Mouse (Mus musculus): ENCODE results near the gene Rrp8. TPM values are rescaled to one million over a fixed set of nuclear protein-coding genes. Genes with fewer than 3 reads are reported as not detected.

Rrp8 gene
- 5.2 and 11.2 TPM in 2 replicates for total RNA-seq (2023)

DNA sequence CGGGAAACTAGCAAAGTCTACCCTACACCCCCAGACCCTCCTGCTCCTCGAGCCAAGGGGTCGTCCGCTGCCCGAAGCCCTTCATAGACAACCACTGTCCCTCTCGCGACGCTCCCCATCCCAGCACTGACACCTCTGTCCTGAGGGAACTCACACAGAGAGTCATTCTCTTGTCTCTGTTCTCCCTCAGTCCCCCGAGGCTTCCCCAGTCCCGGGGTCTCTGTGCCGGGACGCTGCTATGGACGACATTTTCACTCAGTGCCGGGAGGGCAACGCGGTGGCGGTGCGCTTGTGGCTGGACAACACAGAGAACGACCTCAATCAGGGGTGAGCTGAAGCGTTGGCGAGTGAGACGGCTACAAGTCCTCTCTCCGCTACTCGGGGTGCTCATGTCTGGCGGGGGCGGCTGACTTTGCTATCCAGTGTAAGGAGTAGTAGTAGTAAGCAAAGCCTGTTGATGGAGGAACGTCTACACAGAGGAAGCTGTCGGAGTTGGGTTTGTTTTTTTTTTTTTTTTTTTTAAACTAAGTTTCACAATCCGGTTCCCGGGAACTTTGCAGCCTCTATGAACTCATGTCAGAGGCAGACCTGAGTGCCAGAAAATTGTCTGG, at the start of gene Rrp8:
Rrp8 (minus strand) TSS at position 475 of the 611 bp plus-strand sequence.

DNA sequence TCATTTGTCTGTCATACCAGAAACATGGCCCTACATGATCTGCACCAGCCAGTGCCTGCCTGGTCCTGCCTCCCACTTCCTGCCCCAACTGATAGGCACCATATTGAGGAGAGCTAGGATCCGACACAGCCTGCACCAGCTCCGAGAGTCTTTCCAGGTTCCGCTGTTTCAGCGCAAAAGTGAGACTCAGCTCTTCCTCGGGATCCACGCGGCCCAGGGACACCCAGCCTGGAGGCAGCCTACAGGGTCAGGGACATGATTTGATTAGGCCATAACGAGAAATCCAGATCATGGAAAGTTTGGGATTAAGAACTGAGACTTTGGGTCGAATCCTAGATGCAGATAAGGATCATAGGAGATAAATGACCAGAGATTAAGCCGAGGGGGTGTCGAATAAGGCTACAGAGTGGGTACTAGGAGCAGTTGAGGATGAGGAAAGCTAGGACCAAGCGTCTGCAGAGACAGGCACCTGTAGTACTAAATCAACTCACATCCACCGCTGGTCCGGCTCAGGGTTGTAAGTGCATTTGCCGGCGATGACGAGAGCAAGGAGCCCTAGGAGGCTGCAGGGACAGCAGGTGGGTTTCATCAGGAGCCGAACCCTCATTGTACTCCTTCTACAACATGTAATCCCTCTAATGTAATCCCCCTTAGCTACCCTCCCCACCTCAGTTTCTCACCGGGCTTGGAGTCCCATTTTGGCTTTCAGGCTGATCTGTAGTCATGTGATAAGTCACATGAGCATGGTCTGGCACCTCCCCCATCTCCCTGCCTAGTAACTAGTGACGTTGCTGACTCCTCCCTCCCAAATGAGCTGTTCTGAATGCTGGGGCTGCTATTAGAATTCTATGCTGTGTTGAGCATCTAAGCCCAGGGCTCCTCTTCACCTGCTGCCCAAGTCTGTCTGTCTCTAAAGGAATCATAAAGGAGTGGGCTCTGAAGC, 14.6 kb upstream of the Rrp8 start, which contains the start of gene Tpp1:
Tpp1 (minus strand) TSS at position 745 of the 943 bp plus-strand sequence.

DNA sequence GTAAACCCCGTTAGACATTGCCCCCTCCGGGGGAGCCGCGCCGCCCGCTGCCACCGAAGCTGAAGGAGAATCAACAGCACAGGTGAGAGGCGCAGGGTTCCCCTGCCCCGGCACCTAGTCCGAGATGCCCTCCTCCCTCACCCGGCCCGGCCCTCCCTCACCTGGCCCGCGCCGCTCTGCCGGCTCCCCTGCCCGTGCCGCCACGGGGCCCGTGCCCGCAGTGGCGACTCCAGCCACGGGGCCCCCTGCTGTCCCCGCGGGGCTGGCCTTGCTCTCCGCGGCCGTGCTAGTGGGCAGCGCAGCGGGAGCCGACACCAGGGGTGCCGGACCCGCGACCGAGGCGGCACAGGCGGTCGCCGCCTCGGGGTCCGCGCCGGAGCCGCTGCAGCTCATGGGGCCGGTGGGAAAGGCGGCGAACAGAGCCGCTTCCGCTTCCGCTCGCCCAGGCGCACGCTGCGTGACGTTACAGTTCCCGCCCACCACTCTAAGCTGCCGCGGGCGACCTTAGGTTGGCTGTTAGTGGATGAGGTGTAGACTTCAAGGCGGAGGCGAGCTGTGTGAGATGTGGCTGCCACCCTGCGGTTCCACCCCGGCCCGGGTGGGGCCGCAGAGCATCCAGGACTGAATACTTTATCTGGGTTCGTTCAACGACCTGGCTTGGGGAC, 6.9 kb upstream of the Rrp8 start, which contains the start of gene Taf10:
Taf10 (minus strand) TSS at position 436 of the 665 bp plus-strand sequence.

DNA sequence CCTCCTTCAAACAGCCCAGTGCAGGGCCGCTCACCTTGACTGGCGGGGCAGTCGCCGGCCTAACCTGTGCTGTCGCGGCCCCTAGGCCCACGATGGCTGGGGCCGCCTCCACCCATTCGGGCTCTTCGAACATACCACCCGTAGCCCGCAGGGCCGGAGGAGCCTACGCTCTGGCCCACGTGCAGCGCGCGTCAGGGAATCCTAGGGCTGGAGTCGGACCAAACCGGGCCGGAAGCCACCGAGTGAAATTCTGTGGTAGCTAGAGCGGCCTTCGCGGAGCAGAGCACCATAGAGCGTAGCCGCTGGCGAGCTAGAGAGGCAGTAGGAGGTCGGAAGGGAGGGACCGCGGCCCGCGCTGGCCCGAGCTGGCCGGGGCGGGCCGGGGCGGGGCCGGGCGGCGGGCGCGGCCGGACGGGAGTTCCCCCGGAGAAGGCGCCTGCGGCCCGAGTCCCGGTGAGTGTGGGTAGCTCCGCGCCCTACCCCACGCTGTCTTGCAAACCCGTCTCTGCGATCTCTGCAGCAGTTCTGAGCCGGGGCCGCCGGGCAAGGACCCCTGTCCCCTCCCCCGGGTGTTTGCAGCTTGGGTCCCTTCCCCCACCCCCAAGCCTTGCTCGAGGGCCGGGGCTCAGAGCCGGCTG, 802 bp downstream of the Rrp8 start, which contains the start of gene Ilk:
Ilk (plus strand) TSS at position 329 of the 638 bp plus-strand sequence.

Other genes starting within 250 kb of the Rrp8 start
- gene Smpd1, start 183.0 kb downstream of the Rrp8 start, total RNA-seq (2023): 19.4 and 20.6 TPM in 2 replicates
- 1.5 and 1.6 TPM in 2 replicates for gene Apbb1, start 155.7 kb downstream of the Rrp8 start, total RNA-seq (2023)
- not detected in 2 replicates for gene Hpx, start 137.2 kb downstream of the Rrp8 start, total RNA-seq (2023)
- 12.6 and 17.9 TPM in 2 replicates for gene Trim3, start 103.8 kb downstream of the Rrp8 start, total RNA-seq (2023)
- gene Timm10b, start 97.3 kb downstream of the Rrp8 start, total RNA-seq (2023): 80.7 and 117 TPM in 2 replicates
- 11.6 and 19.3 TPM in 2 replicates for gene Arfip2, start 97.0 kb downstream of the Rrp8 start, total RNA-seq (2023)
- 10.3 and 15.9 TPM in 2 replicates for gene Gm45799, start 96.8 kb downstream of the Rrp8 start, total RNA-seq (2023)
- gene Dnhd1, start 86.6 kb downstream of the Rrp8 start, total RNA-seq (2023): 3.2 and 3.6 TPM in 2 replicates
- gene Ilk, start 793 bp downstream of the Rrp8 start, total RNA-seq (2023): 137 and 144 TPM in 2 replicates
- gene Taf10, start 7.0 kb upstream of the Rrp8 start, total RNA-seq (2023): 95.8 and 99.8 TPM in 2 replicates
- gene Tpp1, start 14.8 kb upstream of the Rrp8 start, total RNA-seq (2023): 41.0 and 53.2 TPM in 2 replicates
- not detected in 2 replicates for gene Dchs1, start 50.3 kb upstream of the Rrp8 start, total RNA-seq (2023)
- gene Mrpl17, start 73.7 kb upstream of the Rrp8 start, total RNA-seq (2023): 31.2 and 36.4 TPM in 2 replicates
- 13.4 and 20.4 TPM in 2 replicates for gene Gm4070, start 216.6 kb upstream of the Rrp8 start, total RNA-seq (2023)

All from neutrophil, adult 65 days (primary cell).